Mouse (Mus musculus) G1E-ER4 (cell line): ENCODE data around the gene Ppfia4. TPM values are rescaled to one million over a fixed set of nuclear protein-coding genes. Genes with fewer than 3 reads are reported as not detected.

Source experiments
- GATA1 ChIP-seq: IDR thresholded peaks from one replicate; pipeline ENCODE4 v1.8.0; 2012; ENCODE audit warnings: low read length, inconsistent platforms
- polyA plus RNA-seq: library from polyadenylated mRNA; stranded (reverse); fragments of >175 nt; gene quantifications from 2 replicates; pipeline ENCODE4 v1.2.3, GENCODE M21; 2012

Ppfia4 gene
- polyA plus RNA-seq, 1 experiment = 0.08 TPM

- TF ChIP-seq GATA1 = no peak
These were observed 40.1 kb downstream of the Ppfia4 start for GRCm38 (mm10) chr1:134292601-134293000.

- no peak for TF ChIP-seq GATA1
These were observed 40.7 kb downstream of the Ppfia4 start for GRCm38 (mm10) chr1:134292073-134292472.

- no peak for TF ChIP-seq GATA1
These were observed 41.2 kb downstream of the Ppfia4 start for GRCm38 (mm10) chr1:134291555-134291954.

DNA sequence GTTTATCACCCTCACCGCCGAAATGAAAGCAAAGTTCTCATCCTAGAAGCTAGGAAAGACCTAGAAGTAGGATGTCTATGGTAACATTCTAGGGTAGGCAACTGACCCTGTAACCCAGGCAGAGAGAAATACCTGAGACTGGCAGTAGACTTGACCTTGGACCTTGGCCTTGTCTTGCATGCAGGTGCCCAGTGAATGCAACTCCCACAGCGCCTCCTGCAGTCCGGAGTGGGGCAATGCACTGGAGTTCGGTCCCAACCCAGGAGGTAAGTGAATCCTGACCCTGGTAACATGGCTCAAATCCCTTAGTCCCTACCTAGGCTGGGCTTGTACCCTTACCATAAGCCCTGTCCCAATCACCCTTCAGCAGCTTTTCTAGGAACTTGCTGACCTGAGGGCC, 41.8 kb downstream of the Ppfia4 start:
- no peak for TF ChIP-seq GATA1

DNA sequence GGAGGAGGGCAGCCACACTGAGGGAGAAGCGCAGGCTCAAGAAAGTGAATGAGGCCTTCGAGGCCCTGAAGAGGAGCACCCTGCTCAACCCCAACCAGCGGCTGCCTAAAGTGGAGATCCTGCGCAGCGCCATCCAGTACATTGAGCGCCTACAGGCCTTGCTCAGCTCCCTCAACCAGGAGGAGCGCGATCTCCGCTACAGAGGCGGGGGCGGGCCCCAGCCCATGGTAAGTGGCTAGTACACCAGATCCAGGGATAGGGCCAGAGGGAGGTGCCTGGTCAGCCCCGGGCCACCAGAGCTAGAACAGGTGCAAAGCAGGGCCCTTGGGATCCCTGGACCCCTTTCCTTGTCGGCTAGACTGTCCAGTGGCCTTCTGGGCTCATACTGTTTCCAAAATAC, 42.4 kb downstream of the Ppfia4 start:
- TF ChIP-seq GATA1 = no peak

- TF ChIP-seq GATA1 = no peak
These were observed 43.1 kb downstream of the Ppfia4 start, which contains the start of gene Myog for GRCm38 (mm10) chr1:134289598-134290099. TSS of gene Myog (plus strand) at chr1:134289989.

DNA sequence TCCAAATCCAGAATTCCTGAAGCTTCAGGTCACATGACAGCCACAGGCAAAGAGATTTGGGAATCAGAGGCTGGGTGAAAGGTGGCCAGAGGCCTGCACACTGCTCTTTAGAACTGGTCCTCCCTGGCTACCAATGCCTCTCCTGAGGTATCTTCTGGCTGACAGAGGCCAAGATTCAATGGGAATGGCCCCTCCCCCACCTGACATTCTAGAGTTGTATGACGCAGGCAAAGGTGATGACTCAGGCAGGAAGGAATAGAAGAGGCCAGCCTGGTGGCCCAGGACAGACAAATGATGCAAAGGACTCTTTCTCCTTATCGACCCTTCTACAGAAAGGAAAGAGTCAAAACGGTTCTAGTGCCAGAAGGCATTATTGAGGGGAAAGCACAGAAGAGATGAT, 44.5 kb downstream of the Ppfia4 start:
- TF ChIP-seq GATA1 = no peak

DNA sequence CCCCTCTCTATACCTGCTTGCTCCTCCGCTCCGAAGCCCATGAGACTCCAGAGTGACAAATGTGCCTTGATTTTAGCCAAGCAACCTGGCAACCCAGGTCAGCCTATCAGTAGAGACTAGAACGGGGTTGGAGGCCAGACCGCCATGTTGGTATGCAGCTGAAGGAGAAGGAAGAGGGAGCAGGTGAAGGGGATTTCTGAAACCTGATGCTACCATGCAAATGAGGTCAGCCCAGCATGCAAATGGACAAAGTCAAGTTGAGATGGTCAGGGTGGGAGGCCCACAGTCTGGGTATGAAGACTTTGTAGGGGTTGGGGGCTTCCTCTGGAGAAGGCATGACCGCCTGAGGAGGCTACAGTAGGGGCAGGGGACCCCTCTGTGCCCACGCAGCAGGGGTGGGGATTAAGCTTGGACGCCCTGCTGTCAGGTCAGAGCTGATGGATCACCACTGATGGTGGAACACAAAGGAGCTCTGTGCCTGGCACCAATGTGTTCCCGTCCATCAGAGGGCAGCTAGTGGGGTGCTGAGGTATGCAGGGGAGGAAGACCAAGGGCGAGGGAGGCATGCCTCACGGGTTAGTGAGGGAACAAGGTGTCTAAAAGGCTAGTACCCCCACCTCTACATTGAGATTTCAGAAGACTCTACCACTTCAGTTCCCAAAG, 47.1 kb downstream of the Ppfia4 start:
- TF ChIP-seq GATA1 = no peak

- TF ChIP-seq GATA1 = no peak
These were observed 49.6 kb downstream of the Ppfia4 start for GRCm38 (mm10) chr1:134283108-134283507.

DNA sequence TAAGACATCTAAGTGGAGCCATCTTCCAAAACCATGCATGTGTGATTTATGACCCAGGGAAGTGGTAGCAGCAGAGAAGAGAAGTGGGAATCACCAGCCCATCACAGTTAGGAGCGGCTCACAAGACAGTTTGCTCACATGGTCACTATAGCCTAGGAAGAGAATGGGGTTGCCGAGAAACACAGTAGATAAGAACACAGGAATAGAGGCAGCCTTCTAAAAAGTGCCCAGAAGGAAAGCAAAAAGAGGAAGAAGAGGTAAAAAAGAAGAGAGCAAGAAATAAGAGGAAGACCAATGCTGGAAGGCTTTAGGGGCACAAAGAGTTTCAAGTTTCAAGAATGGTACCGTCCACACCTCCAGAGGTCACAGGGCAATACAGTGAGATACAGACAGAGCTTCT, 50.4 kb downstream of the Ppfia4 start:
- no peak for TF ChIP-seq GATA1

- TF ChIP-seq GATA1 = no peak
These were observed 51.2 kb downstream of the Ppfia4 start for GRCm38 (mm10) chr1:134281563-134281962.

GRCm38 (mm10) chr1:134280174-134280573, 52.6 kb downstream of the Ppfia4 start:
- TF ChIP-seq GATA1 = no peak

GRCm38 (mm10) chr1:134276823-134277222, 55.9 kb downstream of the Ppfia4 start:
- no peak for TF ChIP-seq GATA1

DNA sequence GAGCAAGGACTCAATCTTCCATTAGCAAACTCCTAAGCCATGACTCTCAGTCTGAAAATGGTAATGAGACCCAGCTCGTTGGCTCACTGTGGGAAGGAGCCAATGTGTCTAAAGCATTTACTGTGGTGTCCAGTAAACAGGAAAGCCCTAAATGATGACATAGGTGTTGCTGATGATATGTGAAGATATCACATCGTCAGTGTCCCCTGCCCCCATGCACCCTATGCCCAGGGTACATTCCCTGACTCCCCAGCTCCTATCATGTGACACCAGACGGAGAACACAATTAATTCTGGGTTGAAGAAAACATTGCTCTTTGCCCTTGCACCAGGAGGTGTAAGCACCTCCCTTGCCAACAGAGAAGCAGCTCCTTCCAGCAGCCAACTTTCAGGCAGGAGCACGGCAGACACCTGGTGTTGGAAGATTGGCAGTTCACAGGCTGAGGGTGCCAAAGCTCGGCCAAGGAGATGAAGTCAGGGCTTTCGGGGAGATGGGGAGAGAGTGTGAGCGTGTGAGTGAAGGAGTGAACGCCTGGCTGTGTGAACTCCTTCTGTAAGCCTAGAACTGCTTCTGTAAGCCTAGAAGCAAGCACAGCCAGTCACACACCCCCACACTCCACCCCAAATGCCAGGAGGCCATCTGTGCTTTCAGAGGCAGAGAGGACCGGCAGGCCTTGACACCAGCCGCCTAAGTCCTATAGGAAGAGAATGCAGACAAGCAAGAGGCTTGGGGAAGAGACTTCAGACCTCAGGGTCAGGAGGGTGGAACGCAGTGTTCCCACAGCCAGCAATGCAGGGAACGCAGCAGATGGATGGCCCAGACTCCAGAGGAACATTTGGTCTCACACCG, 56.9 kb downstream of the Ppfia4 start:
- no peak for TF ChIP-seq GATA1

GRCm38 (mm10) chr1:134274483-134274920, 58.2 kb downstream of the Ppfia4 start:
- no peak for TF ChIP-seq GATA1
